Mouse (Mus musculus) stomach, embryonic 16.5 days (tissue): ENCODE measurements around the gene En2. TPM values are rescaled to one million over a fixed set of nuclear protein-coding genes. Genes with fewer than 3 reads are reported as not detected.

Experiments
- ATAC-seq: fragments of 200-750 bp; cut with Nextera tagmentation; 2 replicates; pipeline ENCODE4 v1.8.0; 2017; ENCODE audit warnings: moderate number of reproducible peaks, moderate TSS enrichment; ENCODE audit not compliant: insufficient read depth, low FRiP score
- H3K27ac ChIP-seq: fragments of 300-500 bp; sonication (generic); 2 replicates; pipeline ENCODE4 v1.5.1; 2014; ENCODE audit warnings: low read length
- H3K27me3 ChIP-seq: fragments of 300-500 bp; sonication (generic); 2 replicates; pipeline ENCODE4 v1.6.1; 2014; ENCODE audit warnings: low read length, control low read depth, mixed read lengths; ENCODE audit not compliant: control insufficient read depth, insufficient read depth
- H3K36me3 ChIP-seq: fragments of 300-500 bp; sonication (generic); 2 replicates; pipeline ENCODE4 v1.6.1; 2014; ENCODE audit warnings: low read length; ENCODE audit not compliant: control insufficient read depth, insufficient read depth
- H3K4me1 ChIP-seq: fragments of 300-500 bp; sonication (generic); 2 replicates; pipeline ENCODE4 v1.6.1; 2014; ENCODE audit warnings: low read length, control low read depth, mixed read lengths; ENCODE audit not compliant: control insufficient read depth, insufficient read depth
- H3K4me2 ChIP-seq: fragments of 300-500 bp; sonication (generic); 2 replicates; pipeline ENCODE4 v1.6.1; 2014; ENCODE audit warnings: low read depth, low read length, mixed read lengths
- H3K4me3 ChIP-seq: fragments of 300-500 bp; sonication (generic); replicated peaks from 2 replicates; pipeline ENCODE4 v1.5.1; 2014; ENCODE audit warnings: mild to moderate bottlenecking, low read length
- H3K9ac ChIP-seq: fragments of 300-500 bp; sonication (generic); 2 replicates; pipeline ENCODE4 v1.6.1; 2014; ENCODE audit warnings: low read length
- H3K9me3 ChIP-seq: fragments of 300-500 bp; sonication (generic); replicated peaks from 2 replicates; pipeline ENCODE4 v1.6.1; 2016; ENCODE audit warnings: low read length, control low read depth; ENCODE audit not compliant: control insufficient read depth
- WGBS: fragments of 180-500 bp; shearing (Covaris S2); extraction: QIAGEN DNeasy Blood & Tissue Kit; methylation state at CpG from one replicate; pipeline ENCODE4 v1.1.7; 2014; 5-methylcytosine and 5-hydroxymethylcytosine counted together
- polyA plus RNA-seq: library from polyadenylated mRNA; unstranded; fragments of >200 nt; fragmentation: Nextera tagmentation; extraction: Ambion mirVana; gene quantifications from 2 replicates; pipeline ENCODE4 v1.2.1, GENCODE M21; 2015

The En2 gene
- polyA plus RNA-seq, 1 experiment from 2014 or later: not detected

DNA sequence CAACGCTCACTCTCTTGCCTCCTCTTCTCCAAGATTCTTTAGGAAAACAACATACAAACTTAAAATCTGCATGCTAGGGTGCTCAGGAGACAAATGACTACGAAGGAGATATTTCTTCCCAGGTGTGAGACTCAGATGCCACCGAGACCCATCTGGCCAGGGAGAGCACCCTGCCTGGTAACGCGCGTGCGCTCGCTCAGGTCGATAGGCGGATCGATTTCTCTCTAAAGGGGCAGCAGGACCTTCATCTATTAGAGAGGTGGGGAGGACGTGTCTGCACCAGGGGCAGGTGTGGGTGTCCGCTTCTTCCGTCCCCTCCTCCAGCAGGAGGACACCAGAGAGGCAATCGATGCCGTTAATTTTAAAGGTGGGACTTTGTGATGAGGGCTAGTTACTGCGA lies 7.7 kb upstream of the En2 start:
- Histone ChIP-seq H3K4me1 (no peaks in the 10 kb centered on the region), H3K4me3 (no peak overlapping the region), H3K4me2 (no peak overlapping the region), H3K9ac (no peak overlapping the region), H3K9me3 (no peaks in the 10 kb centered on the region), H3K27ac (no peak overlapping the region), H3K36me3 (no peaks in the 10 kb centered on the region), H3K27me3 (peaks cover 84% of the 10 kb centered on the region)
- 2% methylated on average over 17 of the region's 17 CpGs for WGBS
- no peak for ATAC-seq

DNA sequence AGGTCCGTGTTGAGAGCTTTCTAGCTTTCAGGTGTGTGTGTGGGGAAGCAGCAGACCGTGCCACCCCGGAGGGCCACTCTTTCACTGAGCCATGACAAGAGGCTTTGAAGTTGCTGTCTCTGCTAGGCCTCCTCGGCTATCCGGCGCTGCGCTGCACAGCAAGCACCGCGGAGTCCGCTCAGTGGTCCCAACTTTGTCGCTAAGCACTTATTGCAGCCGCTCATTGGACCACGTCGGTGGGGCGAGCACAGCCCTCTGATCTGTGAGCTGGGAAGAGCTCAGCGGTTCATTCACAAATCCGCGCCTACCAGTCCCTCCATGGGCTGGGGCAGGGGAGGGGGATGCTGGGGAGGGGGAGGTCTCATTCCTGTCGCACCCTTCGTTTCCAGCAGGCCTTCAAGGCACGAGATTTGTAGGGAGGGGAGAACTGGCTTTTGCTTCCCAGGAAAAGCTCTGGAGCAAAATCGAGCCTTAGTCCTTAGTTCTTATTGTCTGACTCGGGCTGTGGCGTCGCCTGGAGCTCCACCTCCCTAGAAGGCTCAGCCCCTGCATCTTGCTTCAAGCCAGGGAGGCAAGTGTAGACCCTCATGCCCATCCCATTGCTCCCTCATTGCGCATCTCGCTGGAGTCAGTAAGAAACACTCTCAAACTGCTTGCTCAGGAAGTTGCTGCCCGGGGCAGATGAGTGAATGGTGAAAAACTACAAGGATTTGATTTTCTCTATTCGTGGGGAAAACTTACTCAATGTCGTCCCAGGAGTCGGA lies 7.0 kb upstream of the En2 start:
- H3K4me3 ChIP-seq: no peak overlapping the region
- H3K36me3 ChIP-seq: no peaks in the 10 kb centered on the region
- WGBS: 1% methylated on average over 31 of the region's 31 CpGs
- peaks cover 86% of the 10 kb centered on the region for H3K27me3 ChIP-seq
- H3K4me2 ChIP-seq: no peak overlapping the region
- H3K9me3 ChIP-seq: no peaks in the 10 kb centered on the region
- ATAC-seq: no peak
- H3K4me1 ChIP-seq: no peaks in the 10 kb centered on the region
- no peak overlapping the region for H3K27ac ChIP-seq
- no peak overlapping the region for H3K9ac ChIP-seq

DNA sequence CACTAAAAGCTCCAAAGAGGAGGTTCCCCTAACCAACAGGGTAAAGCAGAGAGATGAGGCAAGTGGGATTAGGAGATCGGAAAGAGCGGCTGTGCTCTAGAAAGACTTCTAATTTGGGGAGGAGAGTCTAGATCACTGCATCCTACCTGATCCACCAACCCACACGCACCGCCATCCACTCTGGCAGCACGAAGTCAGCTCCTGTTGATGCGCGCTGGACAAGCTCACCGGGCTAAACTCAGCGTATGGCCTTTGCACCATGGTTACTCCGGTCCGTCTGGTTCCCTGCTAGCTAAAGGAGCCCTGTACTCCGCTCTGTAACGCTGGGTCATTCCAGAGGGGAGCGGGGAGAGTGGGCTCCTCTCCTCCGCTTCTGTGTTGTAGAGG lies 6.4 kb upstream of the En2 start:
- Histone ChIP-seq H3K9ac (no peak overlapping the region), H3K4me1 (no peaks in the 10 kb centered on the region), H3K9me3 (no peaks in the 10 kb centered on the region), H3K4me2 (no peak overlapping the region), H3K27me3 (peaks cover 88% of the 10 kb centered on the region), H3K36me3 (no peaks in the 10 kb centered on the region), H3K4me3 (no peak overlapping the region), H3K27ac (no peak overlapping the region)
- 2% methylated on average over 15 of the region's 15 CpGs for WGBS
- no peak for ATAC-seq

DNA sequence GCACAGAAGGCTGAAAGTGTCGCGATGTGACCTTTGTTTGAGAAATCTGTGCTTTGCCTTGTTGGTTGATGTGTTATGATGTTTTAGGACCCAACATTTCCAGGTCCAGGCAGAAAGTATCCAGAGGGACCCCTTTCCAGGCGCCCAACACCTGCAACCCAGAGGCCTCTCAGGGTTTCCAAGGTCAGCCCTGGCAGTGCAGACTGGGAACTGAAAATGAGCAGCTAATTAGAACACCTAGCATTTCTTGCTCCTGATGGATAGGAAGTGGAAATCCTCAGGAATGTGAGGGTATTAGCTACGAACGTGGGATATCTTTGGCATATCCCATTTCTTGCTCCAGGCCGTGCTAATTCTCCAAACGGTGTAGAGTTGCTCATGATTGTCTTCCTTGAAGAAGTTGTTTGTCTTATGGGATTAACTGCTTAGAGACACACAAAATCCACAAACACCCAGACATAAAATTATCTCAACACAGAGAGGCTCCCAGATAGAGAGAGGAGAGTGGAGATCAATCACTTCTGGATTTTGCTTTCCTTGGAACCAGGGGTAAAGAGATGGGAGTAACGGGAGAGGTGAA lies 5.5 kb upstream of the En2 start:
- no peaks in the 10 kb centered on the region for H3K9me3 ChIP-seq
- no peak overlapping the region for H3K4me3 ChIP-seq
- no peak for ATAC-seq
- no peak overlapping the region for H3K27ac ChIP-seq
- H3K4me2 ChIP-seq: no peak overlapping the region
- H3K9ac ChIP-seq: no peak overlapping the region
- 6% methylated on average over 8 of the region's 8 CpGs for WGBS
- no peaks in the 10 kb centered on the region for H3K4me1 ChIP-seq
- no peaks in the 10 kb centered on the region for H3K36me3 ChIP-seq
- H3K27me3 ChIP-seq: peaks cover 92% of the 10 kb centered on the region

DNA sequence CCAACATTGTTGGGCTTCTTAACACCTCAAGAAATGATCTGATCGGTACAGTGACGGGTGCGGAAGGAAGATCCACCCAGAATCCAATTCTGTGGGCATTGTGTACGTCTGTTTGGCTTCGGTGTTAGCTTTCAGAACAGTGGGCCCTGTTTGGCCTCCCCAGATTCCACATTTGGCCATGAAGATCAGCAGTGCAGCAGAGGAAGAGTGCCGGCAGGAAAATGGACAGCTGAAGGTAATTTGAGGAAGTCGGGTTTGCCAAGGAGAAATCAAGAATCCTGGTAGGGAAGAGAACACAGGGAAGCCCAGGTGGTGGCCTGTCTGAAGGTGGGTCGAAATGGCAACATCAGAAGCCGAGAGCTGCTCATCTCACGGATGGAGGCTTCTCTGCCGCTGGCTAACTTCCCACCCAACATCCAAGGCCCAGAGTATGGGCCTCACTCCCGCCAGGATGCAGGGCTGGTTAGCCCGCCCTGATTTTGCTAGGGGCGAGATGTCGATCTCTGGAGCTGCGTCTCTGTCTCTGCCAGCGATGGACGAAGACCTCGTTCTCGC lies 4.0 kb upstream of the En2 start:
- H3K27ac ChIP-seq: no peak overlapping the region
- H3K9me3 ChIP-seq: no peaks in the 10 kb centered on the region
- peak overlapping the region; percentile 3; the same call in 1 of the 2 replicates for H3K4me3 ChIP-seq
- no peaks in the 10 kb centered on the region for H3K36me3 ChIP-seq
- H3K27me3 ChIP-seq: peaks cover 94% of the 10 kb centered on the region
- peaks cover 9% of the 10 kb centered on the region for H3K4me1 ChIP-seq
- no peak overlapping the region for H3K9ac ChIP-seq
- no peak for ATAC-seq
- WGBS: 5% methylated on average over 20 of the region's 20 CpGs
- no peak overlapping the region for H3K4me2 ChIP-seq

GRCm38 (mm10) chr5:28161938-28162402 lies 3.5 kb upstream of the En2 start:
- under 1% methylated on average over 24 of the region's 24 CpGs for WGBS
- Histone ChIP-seq H3K4me3 (peak overlapping the region; percentile 3; the same call in 1 of the 2 replicates), H3K4me2 (no peak overlapping the region), H3K27ac (no peak overlapping the region), H3K4me1 (peaks cover 14% of the 10 kb centered on the region), H3K9me3 (no peaks in the 10 kb centered on the region), H3K27me3 (peaks cover 94% of the 10 kb centered on the region), H3K9ac (no peak overlapping the region), H3K36me3 (no peaks in the 10 kb centered on the region)
- ATAC-seq: no peak

- Histone ChIP-seq H3K27me3 (peaks cover 90% of the 10 kb centered on the region), H3K4me1 (peaks cover 17% of the 10 kb centered on the region), H3K4me2 (no peak overlapping the region), H3K4me3 (no peak overlapping the region), H3K9me3 (no peaks in the 10 kb centered on the region), H3K27ac (no peak overlapping the region), H3K9ac (no peak overlapping the region), H3K36me3 (no peaks in the 10 kb centered on the region)
- ATAC-seq: no peak
- 7% methylated on average over 1 of the region's 1 CpGs for WGBS
Observed at GRCm38 (mm10) chr5:28163926-28164325, 1.6 kb upstream of the En2 start.

- Histone ChIP-seq H3K9me3 (no peaks in the 10 kb centered on the region), H3K4me1 (peaks cover 17% of the 10 kb centered on the region), H3K36me3 (no peaks in the 10 kb centered on the region), H3K27me3 (peaks cover 86% of the 10 kb centered on the region), H3K27ac (no peak overlapping the region), H3K4me3 (peak overlapping the region; percentile 52), H3K4me2 (peak overlapping the region; percentile 93), H3K9ac (no peak overlapping the region; the same call in 1 of the 2 replicates)
- under 1% methylated on average over 107 of the region's 111 CpGs for WGBS
- peak; percentile 21; the same call in 1 of the 2 replicates for ATAC-seq
Observed at GRCm38 (mm10) chr5:28166256-28167231, 1.1 kb downstream of the En2 start.
